Mouse (Mus musculus): ENCODE data around the gene Hmmr. TPM values are rescaled to one million over a fixed set of nuclear protein-coding genes. Genes with fewer than 3 reads are reported as not detected.

Gene Hmmr
- polyA plus RNA-seq, 1 experiment from 2014 or later: 8.7 TPM

DNA sequence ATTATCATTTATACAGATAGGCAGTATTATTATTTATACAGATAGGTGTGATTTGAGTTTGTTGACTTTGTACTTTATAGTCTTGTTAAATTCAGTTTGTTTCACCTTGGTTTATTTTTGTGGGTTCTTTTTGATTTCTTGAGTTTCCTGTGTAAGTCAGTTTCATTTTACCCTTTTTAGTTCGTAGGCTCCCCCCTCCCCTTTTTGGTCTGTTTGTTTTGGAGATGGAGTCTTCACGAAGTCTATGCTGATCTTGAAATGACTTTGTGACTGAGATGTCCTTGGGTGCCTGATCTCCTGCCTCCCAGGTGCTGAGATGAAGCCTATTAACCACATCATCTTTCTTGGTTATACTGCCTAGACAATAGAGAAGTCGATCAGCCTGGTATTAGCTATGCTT is 11.1 kb upstream of the Hmmr start:
- Histone ChIP-seq H3K4me3 (ENCODE audit: low read depth, low read length) (no peak overlapping the region), H3K27ac (ENCODE audit: low read depth, low read length) (no peak overlapping the region), H3K9me3 (ENCODE audit: control insufficient read depth) (no peaks in the 10 kb centered on the region), H3K9ac (ENCODE audit: low read depth, low read length) (no peak overlapping the region), H3K36me3 (ENCODE audit: control insufficient read depth, insufficient read depth) (peaks cover 11% of the 10 kb centered on the region), H3K4me2 (replicated peaks; ENCODE audit: low read depth) (no peak overlapping the region), H3K4me1 (replicated peaks; ENCODE audit: control insufficient read depth, insufficient read depth, low read length) (no peaks in the 10 kb centered on the region), H3K27me3 (replicated peaks; ENCODE audit: control insufficient read depth, insufficient read depth, low read length) (no peaks in the 10 kb centered on the region)
- WGBS: 84% methylated on average over 3 of the region's 3 CpGs
- no peak for ATAC-seq
- TF ChIP-seq CTCF (IDR thresholded peaks at IDR 0.05; ENCODE audit: low read depth): no peak

DNA sequence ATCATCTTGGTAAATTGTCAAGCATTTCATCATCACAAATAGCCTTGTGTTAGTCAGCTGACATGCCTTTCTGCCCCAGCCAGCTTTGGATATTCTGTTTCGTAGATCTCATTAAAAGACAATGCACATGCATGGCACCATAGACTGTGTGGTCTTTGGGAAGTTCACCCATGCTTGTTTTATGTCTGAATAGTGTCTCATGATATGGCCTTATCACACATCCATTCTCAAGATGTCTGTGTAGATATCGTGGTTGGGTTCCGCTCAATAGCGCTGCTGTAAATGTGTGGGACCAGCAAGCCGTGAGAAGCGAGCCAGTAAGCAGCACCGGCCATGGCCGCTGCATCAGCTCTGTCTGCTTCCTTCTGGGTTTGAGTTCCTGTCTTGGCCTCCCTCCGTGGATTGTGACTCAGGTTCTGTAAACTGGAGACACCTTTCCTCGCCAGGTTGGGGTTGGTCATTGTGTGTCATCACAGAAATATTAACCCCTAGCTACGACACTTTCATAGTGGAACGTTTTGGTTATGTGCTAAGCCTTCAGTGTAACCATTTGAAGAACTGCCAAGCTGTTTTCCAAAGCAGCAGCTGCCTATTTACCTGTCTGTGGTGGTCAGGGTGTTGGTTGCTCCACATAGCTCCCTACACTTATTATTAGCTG is 8.5 kb upstream of the Hmmr start:
- H3K4me1 ChIP-seq (replicated peaks; ENCODE audit: control insufficient read depth, insufficient read depth, low read length): no peaks in the 10 kb centered on the region
- 92% methylated on average over 12 of the region's 12 CpGs for WGBS
- TF ChIP-seq CTCF (IDR thresholded peaks at IDR 0.05; ENCODE audit: low read depth): no peak
- no peak overlapping the region for H3K27ac ChIP-seq (ENCODE audit: low read depth, low read length)
- H3K36me3 ChIP-seq (ENCODE audit: control insufficient read depth, insufficient read depth): peaks cover 24% of the 10 kb centered on the region
- no peaks in the 10 kb centered on the region for H3K27me3 ChIP-seq (replicated peaks; ENCODE audit: control insufficient read depth, insufficient read depth, low read length)
- no peak for ATAC-seq
- no peak overlapping the region for H3K4me3 ChIP-seq (ENCODE audit: low read depth, low read length)
- H3K9ac ChIP-seq (ENCODE audit: low read depth, low read length): no peak overlapping the region
- no peak overlapping the region for H3K4me2 ChIP-seq (replicated peaks; ENCODE audit: low read depth)
- H3K9me3 ChIP-seq (ENCODE audit: control insufficient read depth): no peaks in the 10 kb centered on the region

DNA sequence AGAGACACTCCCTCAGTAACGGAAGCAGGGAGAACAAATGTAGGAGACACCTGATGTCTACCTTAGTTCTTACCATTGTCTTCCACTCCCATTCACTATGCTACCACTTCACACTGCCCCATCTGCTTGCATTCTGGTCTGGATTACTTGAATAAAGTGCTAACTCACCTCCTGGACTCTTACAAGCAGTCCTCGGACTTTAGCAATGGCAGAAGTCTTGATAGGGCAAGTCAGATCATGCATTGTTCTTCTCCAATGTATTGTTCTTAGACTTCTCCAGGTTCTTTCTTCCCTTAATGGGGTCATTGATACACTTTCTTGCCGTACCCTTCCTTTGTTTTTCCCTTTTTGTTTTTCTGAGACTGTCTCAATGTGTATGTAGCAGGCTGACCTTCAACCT is 4.1 kb upstream of the Hmmr start:
- Histone ChIP-seq H3K4me3 (ENCODE audit: low read depth, low read length) (no peak overlapping the region), H3K9ac (ENCODE audit: low read depth, low read length) (no peak overlapping the region), H3K9me3 (ENCODE audit: control insufficient read depth) (no peaks in the 10 kb centered on the region), H3K27ac (ENCODE audit: low read depth, low read length) (no peak overlapping the region), H3K4me2 (replicated peaks; ENCODE audit: low read depth) (no peak overlapping the region), H3K36me3 (ENCODE audit: control insufficient read depth, insufficient read depth) (peaks cover 25% of the 10 kb centered on the region), H3K4me1 (replicated peaks; ENCODE audit: control insufficient read depth, insufficient read depth, low read length) (no peaks in the 10 kb centered on the region), H3K27me3 (replicated peaks; ENCODE audit: control insufficient read depth, insufficient read depth, low read length) (no peaks in the 10 kb centered on the region)
- TF ChIP-seq CTCF (IDR thresholded peaks at IDR 0.05; ENCODE audit: low read depth): no peak
- WGBS: 94% methylated on average over 3 of the region's 3 CpGs
- no peak for ATAC-seq

DNA sequence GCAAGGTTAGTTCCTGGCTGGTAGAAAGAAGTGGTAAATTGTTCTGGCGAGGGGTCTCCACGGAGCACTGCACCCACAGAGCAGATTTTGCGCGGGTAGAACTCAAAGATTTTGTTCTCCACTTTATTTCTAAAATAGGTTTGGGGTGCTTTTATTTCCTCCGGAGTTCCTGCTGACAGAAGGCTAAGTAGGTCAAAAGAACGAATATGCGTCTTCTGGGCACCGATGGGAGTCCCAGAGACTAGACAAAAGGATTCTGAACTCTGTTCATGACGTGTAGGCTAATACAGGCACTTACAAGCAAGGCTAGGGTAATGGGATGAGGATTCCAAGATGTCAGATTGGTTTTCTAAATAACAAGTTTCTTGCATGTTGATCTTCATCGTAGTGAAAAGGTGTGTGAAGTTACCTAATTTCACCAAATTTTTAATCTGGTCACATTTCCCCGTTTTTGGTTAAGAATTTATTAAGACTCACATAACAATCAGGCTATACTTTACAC is 1.1 kb upstream of the Hmmr start:
- no peak for ATAC-seq
- H3K27me3 ChIP-seq (replicated peaks; ENCODE audit: control insufficient read depth, insufficient read depth, low read length): no peaks in the 10 kb centered on the region
- TF ChIP-seq CTCF (IDR thresholded peaks at IDR 0.05; ENCODE audit: low read depth): no peak
- H3K27ac ChIP-seq (ENCODE audit: low read depth, low read length): peak overlapping the region; percentile 74; the same call in 1 of the 2 replicates
- H3K4me1 ChIP-seq (replicated peaks; ENCODE audit: control insufficient read depth, insufficient read depth, low read length): no peaks in the 10 kb centered on the region
- peak overlapping the region; percentile 85 for H3K9ac ChIP-seq (ENCODE audit: low read depth, low read length)
- peaks cover 14% of the 10 kb centered on the region for H3K36me3 ChIP-seq (ENCODE audit: control insufficient read depth, insufficient read depth)
- 3% methylated on average over 11 of the region's 11 CpGs for WGBS
- H3K4me2 ChIP-seq (replicated peaks; ENCODE audit: low read depth): peak overlapping the region; percentile 92
- H3K4me3 ChIP-seq (ENCODE audit: low read depth, low read length): peak overlapping the region; percentile 77
- H3K9me3 ChIP-seq (ENCODE audit: control insufficient read depth): no peaks in the 10 kb centered on the region

DNA sequence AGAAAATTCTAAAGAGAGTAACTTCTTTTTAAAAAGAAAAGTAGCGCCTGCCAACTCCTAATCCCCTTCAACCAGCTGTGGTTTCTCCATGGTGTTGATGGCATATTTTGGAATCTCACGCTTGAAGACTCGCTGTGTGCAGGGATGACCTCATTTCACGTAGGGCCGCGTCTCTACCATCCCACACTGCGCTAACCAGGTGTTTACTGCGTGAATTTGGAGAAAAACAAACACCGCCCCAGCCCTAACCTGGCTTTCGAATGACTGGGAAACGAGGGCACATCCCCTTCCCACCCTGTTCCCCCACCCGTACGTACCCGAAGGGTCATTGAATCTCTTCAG is 254 bp downstream of the Hmmr start:
- no peak for TF ChIP-seq CTCF (IDR thresholded peaks at IDR 0.05; ENCODE audit: low read depth)
- Histone ChIP-seq H3K4me3 (ENCODE audit: low read depth, low read length) (peak overlapping the region; percentile 77), H3K27me3 (replicated peaks; ENCODE audit: control insufficient read depth, insufficient read depth, low read length) (no peaks in the 10 kb centered on the region), H3K36me3 (ENCODE audit: control insufficient read depth, insufficient read depth) (peaks cover 15% of the 10 kb centered on the region), H3K9me3 (ENCODE audit: control insufficient read depth) (no peaks in the 10 kb centered on the region), H3K4me2 (replicated peaks; ENCODE audit: low read depth) (peak overlapping the region; percentile 90), H3K4me1 (replicated peaks; ENCODE audit: control insufficient read depth, insufficient read depth, low read length) (no peaks in the 10 kb centered on the region), H3K27ac (ENCODE audit: low read depth, low read length) (no peak overlapping the region), H3K9ac (ENCODE audit: low read depth, low read length) (peak overlapping the region; percentile 50; the same call in 1 of the 2 replicates)
- under 1% methylated on average over 14 of the region's 14 CpGs for WGBS
- ATAC-seq: peak; percentile 14; the same call in 1 of the 2 replicates

DNA sequence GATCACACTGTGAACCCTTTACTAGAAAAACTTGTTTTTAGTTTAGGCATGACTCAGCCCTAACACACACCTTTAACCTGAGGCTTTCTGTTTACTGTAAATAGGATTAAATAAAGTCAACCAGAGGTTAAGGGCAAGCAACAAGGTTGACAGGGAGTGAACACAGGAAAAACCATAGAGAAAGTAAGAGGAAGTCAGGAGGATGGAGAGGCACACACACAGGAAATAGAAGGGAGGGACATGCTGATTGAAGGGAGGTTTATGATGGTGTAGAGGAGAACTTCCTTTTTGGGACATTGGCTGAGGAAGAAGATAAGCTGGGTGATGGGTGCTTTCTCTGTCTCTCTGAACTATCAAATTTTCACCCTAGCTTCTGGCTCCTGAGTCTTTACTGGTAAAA is 14.9 kb downstream of the Hmmr start:
- H3K36me3 ChIP-seq (ENCODE audit: control insufficient read depth, insufficient read depth): peaks cover 64% of the 10 kb centered on the region
- ATAC-seq: no peak
- H3K9me3 ChIP-seq (ENCODE audit: control insufficient read depth): no peaks in the 10 kb centered on the region
- no peak overlapping the region for H3K9ac ChIP-seq (ENCODE audit: low read depth, low read length)
- H3K4me2 ChIP-seq (replicated peaks; ENCODE audit: low read depth): no peak overlapping the region
- no peak overlapping the region for H3K4me3 ChIP-seq (ENCODE audit: low read depth, low read length)
- TF ChIP-seq CTCF (IDR thresholded peaks at IDR 0.05; ENCODE audit: low read depth): no peak
- H3K27me3 ChIP-seq (replicated peaks; ENCODE audit: control insufficient read depth, insufficient read depth, low read length): no peaks in the 10 kb centered on the region
- H3K27ac ChIP-seq (ENCODE audit: low read depth, low read length): no peak overlapping the region
- H3K4me1 ChIP-seq (replicated peaks; ENCODE audit: control insufficient read depth, insufficient read depth, low read length): no peaks in the 10 kb centered on the region
